Mouse (Mus musculus) stomach, embryonic 14.5 days (tissue): ENCODE data around the gene Zfp454. TPM values are rescaled to one million over a fixed set of nuclear protein-coding genes. Genes with fewer than 3 reads are reported as not detected.

Experiments
- ATAC-seq: fragments of 200-750 bp; cut with Nextera tagmentation; 2 replicates; pipeline ENCODE4 v1.8.0; 2017; ENCODE audit warnings: low read depth, moderate TSS enrichment; ENCODE audit not compliant: insufficient number of reproducible peaks, insufficient read depth, low FRiP score
- H3K27ac ChIP-seq: fragments of 300-500 bp; sonication (generic); 2 replicates; pipeline ENCODE4 v1.5.1; 2014; ENCODE audit warnings: mild to moderate bottlenecking, low read length, moderate library complexity, mixed read lengths
- H3K27me3 ChIP-seq: fragments of 300-500 bp; sonication (generic); 2 replicates; pipeline ENCODE4 v1.6.1; 2014; ENCODE audit warnings: low read length, control low read depth, mixed read lengths; ENCODE audit not compliant: control insufficient read depth, insufficient read depth
- H3K36me3 ChIP-seq: fragments of 300-500 bp; sonication (generic); 2 replicates; pipeline ENCODE4 v1.6.1; 2014; ENCODE audit warnings: mild to moderate bottlenecking, control low read depth, low read length, moderate library complexity, mixed read lengths; ENCODE audit not compliant: control insufficient read depth, insufficient read depth
- H3K4me1 ChIP-seq: fragments of 300-500 bp; sonication (generic); 2 replicates; pipeline ENCODE4 v1.6.1; 2014; ENCODE audit warnings: low read length, control low read depth, mixed read lengths; ENCODE audit not compliant: control insufficient read depth, insufficient read depth
- H3K4me2 ChIP-seq: fragments of 300-500 bp; sonication (generic); replicated peaks from 2 replicates; pipeline ENCODE4 v1.6.1; 2014; ENCODE audit warnings: low read depth, low read length, control low read depth
- H3K4me3 ChIP-seq: fragments of 300-500 bp; sonication (generic); 2 replicates; pipeline ENCODE4 v1.5.1; 2014; ENCODE audit warnings: low read depth, low read length, control low read depth
- H3K9ac ChIP-seq: fragments of 300-500 bp; sonication (generic); replicated peaks from 2 replicates; pipeline ENCODE4 v1.6.1; 2014; ENCODE audit warnings: low read depth, mild to moderate bottlenecking, control low read depth, low read length, moderate library complexity, mixed read lengths
- H3K9me3 ChIP-seq: fragments of 300-500 bp; sonication (generic); 2 replicates; pipeline ENCODE4 v1.6.1; 2016; ENCODE audit warnings: low read depth, low read length, control low read depth; ENCODE audit not compliant: control insufficient read depth
- WGBS: fragments of 180-500 bp; shearing (Covaris S2); extraction: QIAGEN DNeasy Blood & Tissue Kit; methylation state at CpG from one replicate; pipeline ENCODE4 v1.1.7; 2014; 5-methylcytosine and 5-hydroxymethylcytosine counted together
- polyA plus RNA-seq: library from polyadenylated mRNA; unstranded; fragments of >200 nt; fragmentation: Nextera tagmentation; extraction: Ambion mirVana; gene quantifications from 2 replicates; pipeline ENCODE4 v1.2.1, GENCODE M21; 2014

The Zfp454 gene
- polyA plus RNA-seq, 1 experiment from 2014 or later: 8.4 TPM

DNA sequence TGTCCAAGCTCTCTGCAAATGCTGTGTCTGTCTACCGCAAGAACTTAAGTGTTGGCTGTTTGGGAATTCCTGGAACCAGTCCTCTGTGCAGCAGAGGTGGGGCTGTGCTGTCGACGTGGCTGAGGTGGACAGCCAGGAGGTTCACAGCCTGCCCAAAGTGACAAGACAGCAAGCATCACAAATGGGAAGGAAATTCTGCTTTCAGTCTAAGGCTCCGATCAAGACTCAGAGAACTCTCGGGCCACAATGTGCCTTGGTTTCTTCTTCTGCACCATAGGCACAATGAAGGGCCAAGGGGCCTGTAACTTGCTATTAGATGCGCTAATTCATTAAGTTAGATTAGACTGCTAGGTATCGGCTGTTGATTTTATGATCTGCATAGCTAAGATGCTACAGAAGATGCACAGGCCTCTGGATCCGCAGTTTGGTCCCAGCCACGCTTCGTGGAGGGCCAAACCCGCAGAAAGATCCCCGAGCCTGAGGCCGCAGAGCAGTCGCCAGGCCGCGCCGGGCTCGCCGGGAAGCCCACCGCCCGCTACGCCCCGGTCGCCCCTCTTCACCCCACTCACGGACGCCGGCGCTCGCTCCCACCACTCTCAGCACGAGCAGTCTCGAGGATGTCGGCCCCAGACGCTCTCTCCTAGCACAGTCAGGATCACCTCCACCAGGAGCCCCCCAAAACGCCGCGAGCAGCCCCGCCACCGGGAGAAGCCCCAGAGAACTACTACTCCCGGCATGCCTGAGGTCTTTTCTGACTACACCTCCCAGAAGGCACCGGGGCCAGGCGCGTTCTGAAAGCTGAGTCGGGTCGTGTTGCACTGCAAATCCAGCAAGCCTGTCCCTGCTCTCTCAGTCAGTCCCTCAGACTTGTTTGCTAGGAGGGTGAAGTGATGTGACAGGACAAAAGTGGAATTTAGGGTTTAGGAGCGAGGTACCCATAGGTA is 60.2 kb downstream of the Zfp454 start, which contains the start of gene Zfp354c:
Gene Zfp354c, minus strand, starts transcription at position 715 of the 944 bp plus-strand sequence.
- Histone ChIP-seq H3K4me1 (peaks cover 8% of the 10 kb centered on the region; the same call in 1 of the 2 replicates), H3K9me3 (no peaks in the 10 kb centered on the region), H3K9ac (peak within 1 kb of the TSS; percentile 71), H3K27me3 (no peaks in the 10 kb centered on the region), H3K36me3 (peaks cover 26% of the 10 kb centered on the region; the same call in 1 of the 2 replicates), H3K27ac (peak within 1 kb of the TSS; percentile 34; the same call in 1 of the 2 replicates), H3K4me3 (peak within 1 kb of the TSS; percentile 93), H3K4me2 (peak within 1 kb of the TSS; percentile 48)
- ATAC-seq: peak; percentile 94
- WGBS: 1% methylated on average over 45 of the region's 45 CpGs

DNA sequence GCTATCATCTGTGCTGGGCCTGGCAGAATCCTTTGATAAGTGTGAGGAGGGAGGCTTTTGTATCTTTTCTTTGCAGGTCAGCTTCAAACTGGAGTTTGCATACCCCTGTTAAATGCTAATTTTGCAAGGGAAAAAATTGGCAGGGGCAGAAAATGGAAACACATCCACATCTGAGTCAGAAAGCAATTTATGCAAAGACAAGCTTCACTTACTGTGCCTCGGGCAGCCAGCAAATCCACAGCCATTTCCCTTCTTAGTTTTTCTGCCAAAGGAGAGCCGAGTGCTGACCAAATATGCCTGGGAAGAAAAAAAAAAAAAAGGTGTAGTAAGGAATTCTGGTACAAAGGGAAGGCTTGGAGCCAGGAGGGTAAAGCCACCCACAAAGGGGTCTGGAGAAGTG is 61.2 kb downstream of the Zfp454 start:
- no peak overlapping the region; the same call in 1 of the 2 replicates for H3K9ac ChIP-seq
- 47% methylated on average over 2 of the region's 2 CpGs for WGBS
- H3K36me3 ChIP-seq: peaks cover 28% of the 10 kb centered on the region; the same call in 1 of the 2 replicates
- H3K4me2 ChIP-seq: peak overlapping the region; percentile 48
- no peak overlapping the region for H3K27ac ChIP-seq
- H3K4me3 ChIP-seq: peak overlapping the region; percentile 93
- H3K27me3 ChIP-seq: no peaks in the 10 kb centered on the region
- H3K9me3 ChIP-seq: no peaks in the 10 kb centered on the region
- H3K4me1 ChIP-seq: peaks cover 8% of the 10 kb centered on the region; the same call in 1 of the 2 replicates
- no peak for ATAC-seq

Other genes with a start within 250 kb of the Zfp454 start
- 38.0 and 40.9 TPM in 2 replicates for gene Zfp354c, start 59.9 kb downstream of the Zfp454 start, polyA plus RNA-seq
- 0.65 and 1.0 TPM in 2 replicates for gene Zfp879, start 46.1 kb downstream of the Zfp454 start, polyA plus RNA-seq
- not detected in 2 replicates for gene Grm6, start 37.0 kb downstream of the Zfp454 start, polyA plus RNA-seq
- 12.1 and 18.7 TPM in 2 replicates for gene Zfp2, start 28.5 kb upstream of the Zfp454 start, polyA plus RNA-seq
- gene Zfp354b, start 44.0 kb upstream of the Zfp454 start, polyA plus RNA-seq: 2.3 and 2.9 TPM in 2 replicates
- gene 4933414I15Rik, start 56.1 kb upstream of the Zfp454 start, polyA plus RNA-seq: not detected in 2 replicates
- gene Prop1, start 66.1 kb upstream of the Zfp454 start, polyA plus RNA-seq: not detected in 2 replicates
- not detected in 2 replicates for gene Olfr1378, start 78.9 kb upstream of the Zfp454 start, polyA plus RNA-seq
- not detected in 2 replicates for gene Olfr1377, start 94.3 kb upstream of the Zfp454 start, polyA plus RNA-seq
- not detected in 2 replicates for gene Olfr51, start 115.9 kb upstream of the Zfp454 start, polyA plus RNA-seq
- not detected in 2 replicates for gene Olfr54, start 126.6 kb upstream of the Zfp454 start, polyA plus RNA-seq
- not detected in 2 replicates for gene Olfr1375, start 160.5 kb upstream of the Zfp454 start, polyA plus RNA-seq
- gene Zfp354a, start 171.6 kb upstream of the Zfp454 start, polyA plus RNA-seq: 8.9 and 9.0 TPM in 2 replicates